Mouse (Mus musculus): ENCODE data around the gene Ranbp10.

DNA sequence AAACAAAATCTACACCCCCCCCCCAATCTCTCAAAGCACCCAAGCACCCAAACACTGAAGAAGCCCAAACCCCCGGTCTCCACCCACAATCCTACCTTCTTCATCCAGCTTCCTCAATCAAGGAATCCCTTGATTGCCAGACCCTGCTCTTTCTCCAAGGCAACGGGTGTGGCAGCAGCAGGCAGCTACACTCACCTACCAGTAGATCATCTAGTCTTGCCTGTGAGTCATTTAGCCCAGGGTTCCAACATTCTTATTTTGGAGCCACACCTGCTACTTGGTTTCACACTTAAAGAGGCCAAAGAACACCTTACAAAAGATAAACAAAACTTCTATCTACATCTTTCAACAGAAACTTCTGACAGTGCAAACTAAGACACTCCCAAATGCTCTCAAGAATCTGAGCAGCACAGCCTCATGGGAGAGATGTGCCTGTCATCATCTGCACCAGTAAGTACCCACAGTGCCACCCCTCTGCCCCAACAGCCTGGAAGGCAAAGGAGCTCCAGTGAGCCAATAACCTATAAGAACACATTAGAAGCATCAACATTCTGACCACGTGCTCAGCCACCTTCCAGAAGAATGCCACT lies 33.0 kb downstream of the Ranbp10 start:
- TF ChIP-seq POLR2A (IDR thresholded peaks at IDR 0.05; ENCODE audit: borderline replicate concordance, extremely low read depth, insufficient read depth, insufficient read length, poor library complexity, severe bottlenecking) (no peak), CTCF (IDR thresholded peaks at IDR 0.05; ENCODE audit: borderline replicate concordance, extremely low read depth, insufficient read depth, insufficient read length) (no peak)
